Mouse (Mus musculus): Measurements from ENCODE around the gene Gm3435.
"Not testable (repeated sequence)": the region's sequence is repeated elsewhere in the genome, so short reads cannot be mapped to it uniquely, and the experiment has no call there.

DNA sequence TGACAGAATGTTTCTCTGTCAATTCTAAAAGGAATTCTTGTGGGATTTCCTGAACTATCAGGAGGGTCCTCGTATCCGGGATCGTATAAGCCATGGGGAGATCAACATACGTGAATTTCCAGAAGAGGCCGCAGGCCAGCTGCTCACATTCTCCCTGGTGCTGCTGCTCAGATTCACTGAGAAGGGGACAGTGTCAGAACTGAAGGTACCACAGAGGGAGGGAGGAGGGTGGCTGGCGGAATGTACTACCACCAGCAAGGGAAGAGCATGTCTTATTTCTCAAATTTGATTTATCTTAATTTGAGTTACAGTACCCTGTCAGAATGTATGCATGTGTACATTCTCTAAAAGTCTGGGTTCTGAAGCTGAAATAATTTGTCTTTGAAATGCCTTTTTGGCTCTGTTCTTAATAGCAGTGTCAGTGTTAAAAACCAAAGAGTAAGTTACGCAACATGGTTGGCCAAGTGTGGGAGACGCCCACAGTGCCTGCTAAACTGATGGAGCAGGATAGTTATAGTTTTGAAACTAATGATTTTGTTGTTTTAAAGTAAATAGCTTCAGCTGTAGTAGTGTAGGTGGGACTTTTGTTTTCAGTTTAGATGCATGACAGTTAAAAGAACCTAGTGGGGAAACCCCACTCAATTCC lies 43.3 kb downstream of the Gm3435 start:
- TF ChIP-seq POLR2A (IDR thresholded peaks at IDR 0.05; ENCODE audit: control insufficient read depth, low read depth, low read length); CTCF (IDR thresholded peaks at IDR 0.05; ENCODE audit: control insufficient read depth, insufficient read depth, insufficient replicate concordance, low read depth, low read length): not testable (repeated sequence)
